8 mouse cellular contexts compared by ENCODE assay signal in the genomic region with DNA sequence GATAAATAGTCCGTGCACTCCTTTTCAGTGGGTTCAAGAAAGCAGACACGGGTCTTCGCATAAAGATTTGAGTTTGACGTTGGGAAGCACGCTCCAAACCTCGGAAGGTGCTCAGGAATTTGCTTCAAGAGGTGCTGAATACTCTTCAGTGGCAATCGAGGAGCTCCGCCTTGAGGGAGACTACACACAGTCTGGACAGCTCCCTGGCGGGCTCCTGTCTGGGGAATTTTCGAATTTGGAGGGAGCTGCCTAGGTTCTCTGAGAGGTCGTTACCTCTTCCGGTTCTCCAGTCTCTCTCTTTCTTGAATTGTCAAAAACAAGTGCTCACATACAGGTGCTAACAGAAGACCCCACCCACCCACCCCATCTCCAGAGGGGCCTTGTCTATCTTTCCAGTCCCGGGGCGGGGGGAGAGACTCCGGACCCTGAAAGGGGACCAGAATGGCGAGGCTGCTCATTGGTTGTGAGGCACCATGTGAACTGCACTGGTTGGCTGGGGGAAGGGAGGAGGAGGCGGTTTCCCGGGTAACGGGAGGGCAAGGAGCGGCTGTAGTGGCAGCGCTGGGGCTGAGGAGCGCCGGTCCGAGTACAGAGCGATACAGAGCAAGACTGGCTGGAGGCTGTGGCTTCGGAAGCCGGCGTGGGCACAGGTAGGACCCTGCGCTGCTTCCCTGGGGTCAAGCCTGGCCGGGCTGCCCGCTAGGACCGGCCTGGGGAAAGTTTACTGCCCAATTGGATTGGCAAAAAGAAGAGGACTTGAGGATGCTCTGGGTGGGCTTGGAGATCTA. TPM values are rescaled to one million over a fixed set of nuclear protein-coding genes. Genes with fewer than 3 reads are reported as not detected.
DNase-seq lines count a peak whose midpoint lies in the region; ATAC-seq and TF ChIP-seq lines count a peak whose summit lies in the region.

No protein-coding gene starts in this region.

- 2% methylated on average over 32 of the region's 32 CpGs for WGBS in hindbrain, embryonic 16.5 days

- peak; percentile 65 for DNase-seq in ES-E14 (ENCODE audit: low read depth, low spot score)
- peak; percentile 84 for DNase-seq in cerebellum, adult 8-10 months
- DNase-seq in forelimb bud, embryonic 11.5 days (ENCODE audit: low read depth, low spot score) = peak; percentile 74
- DNase-seq in layer of hippocampus, postnatal 25 days (ENCODE audit: extremely low spot score in 1 of 2, low spot score in 1 of 2) = peak; percentile 70 to 72
- DNase-seq in lung, postnatal 14 days = peak; percentile 61
- DNase-seq in retina, embryonic 14.5 days (ENCODE audit: low spot score) = peak; percentile 89

- no peak overlapping the region for H3K9ac ChIP-seq in ES-E14 (ENCODE audit: insufficient read depth, low read depth, low read length, poor library complexity, severe bottlenecking)
- peak overlapping the region; percentile 67 for H3K9ac ChIP-seq in hindbrain, embryonic 16.5 days (ENCODE audit: low read depth, low read length)

- no peak overlapping the region for H3K27ac ChIP-seq in ES-E14 (ENCODE audit: insufficient read depth, low read depth, low read length, poor library complexity, severe bottlenecking)
- H3K27ac ChIP-seq in hindbrain, embryonic 16.5 days (ENCODE audit: low read depth, low read length) = peak overlapping the region; percentile 57

- no peaks in the 10 kb centered on the region for H3K4me1 ChIP-seq in ES-E14 (ENCODE audit: control insufficient read depth in 2 of 2, insufficient read depth in 2 of 2, low read length in 2 of 2, poor library complexity in 1 of 2)
- peaks cover 41% of the 10 kb centered on the region for H3K4me1 ChIP-seq in hindbrain, embryonic 16.5 days (ENCODE audit: control insufficient read depth, insufficient read depth, low read depth, low read length)

- H3K4me2 ChIP-seq in hindbrain, embryonic 16.5 days (ENCODE audit: low read length) = peak overlapping the region; percentile 81

- ATAC-seq in hindbrain, embryonic 16.5 days = peak; percentile 96
- ATAC-seq in erythroblast, adult 5-6 weeks (replicated peaks; ENCODE audit: low FRiP score, poor library complexity, severe bottlenecking) = no peak

- peaks cover 2% of the 10 kb centered on the region; the same call in 1 of the 2 replicates for H3K27me3 ChIP-seq in hindbrain, embryonic 16.5 days (replicated peaks; ENCODE audit: control insufficient read depth, insufficient read depth, low read length)

- H3K36me3 ChIP-seq in ES-E14 (ENCODE audit: control insufficient read depth, insufficient read depth, low read length, poor library complexity, severe bottlenecking) = no peaks in the 10 kb centered on the region
- H3K36me3 ChIP-seq in hindbrain, embryonic 16.5 days (ENCODE audit: control insufficient read depth, insufficient read depth, low read length) = no peaks in the 10 kb centered on the region

- in situ Hi-C loops in ES-E14 (cut with MboI; ENCODE audit: low sequenced_read_pairs in 2 of 2, unreplicated experiment in 2 of 2) = no loop called here

- H3K4me3 ChIP-seq in ES-E14 (ENCODE audit: insufficient read depth in 1 of 2, low read depth in 1 of 2, low read length in 2 of 2, poor library complexity in 1 of 2, severe bottlenecking in 1 of 2) = peak overlapping the region in 1 of 2 experiments; percentile 12; a peak in 2 of 4 replicates
- peak overlapping the region; percentile 71 for H3K4me3 ChIP-seq in hindbrain, embryonic 16.5 days (ENCODE audit: low read length)

- no peaks in the 10 kb centered on the region for H3K9me3 ChIP-seq in ES-E14 (ENCODE audit: control insufficient read depth, insufficient read depth, low read depth, low read length)
- H3K9me3 ChIP-seq in hindbrain, embryonic 16.5 days (ENCODE audit: control insufficient read depth, low read length) = no peaks in the 10 kb centered on the region

TF ChIP-seq in ES-E14, 5 proteins besides CTCF, POLR2A, EP300 and RAD21:
- no peak for TF ChIP-seq HCFC1 (IDR thresholded peaks at IDR 0.05; ENCODE audit: borderline replicate concordance, insufficient read depth, low read length)
- no peak for TF ChIP-seq CHD2 (IDR thresholded peaks at IDR 0.05; ENCODE audit: low read depth, low read length)
- no peak for TF ChIP-seq ZC3H11A (IDR thresholded peaks at IDR 0.05; ENCODE audit: borderline replicate concordance, low read depth, low read length)
- TF ChIP-seq ZNF384 (IDR thresholded peaks at IDR 0.05; ENCODE audit: low read depth, low read length) = no peak
- TF ChIP-seq MAFK (IDR thresholded peaks at IDR 0.05; ENCODE audit: insufficient read depth, low read depth, low read length) = no peak

RNA-seq across cellular contexts. Expression of gene Nav2, which starts 50.2 kb away (rescaled TPM):
- 18.2 and 21.1 TPM in 2 replicates for total RNA-seq in ES-E14 (2012; rRNA removed)
- 23.0 and 27.9 TPM in 2 replicates for polyA plus RNA-seq in hindbrain, embryonic 16.5 days (2015; fragmentation: Nextera tagmentation; extraction: Ambion mirVana)
- total RNA-seq in layer of hippocampus, postnatal 25 days (2021) = 100 to 1,000 TPM in 1 of 2 experiments, 10 to 100 TPM in 1; 56.4 to 101 TPM
- total RNA-seq in erythroblast, adult 5-6 weeks (2015; ENCODE audit: low replicate concordance) = 1.9 and 5.6 TPM in 2 replicates
- total RNA-seq in erythroblast, adult 5-6 weeks (2017; ENCODE audit: low replicate concordance) = 3.9 and 4.6 TPM in 2 replicates
